Mouse (Mus musculus): ENCODE measurements around the gene Borcs6. TPM values are rescaled to one million over a fixed set of nuclear protein-coding genes. Genes with fewer than 3 reads are reported as not detected.

The Borcs6 gene
- polyA plus RNA-seq (2014; fragmentation: Illumina TruSeq; extraction: RNeasy Lipid Tissue Mini Kit (QIAGEN cat#74804)), result 3.1 TPM

GRCm38 (mm10) chr11:69059357-69059974 lies at the start of gene Borcs6:
TSS of gene Borcs6 (plus strand) at chr11:69059717.

GRCm38 (mm10) chr11:69015644-69016441 lies 43.7 kb upstream of the Borcs6 start, which contains the start of gene Ctc1:
TSS of gene Ctc1 (plus strand) at chr11:69015911.

GRCm38 (mm10) chr11:69045531-69046394 lies 13.8 kb upstream of the Borcs6 start, which contains the start of gene Aurkb:
TSS of gene Aurkb (plus strand) at chr11:69045647.

GRCm38 (mm10) chr11:69070590-69071222 lies 11.2 kb downstream of the Borcs6 start, which contains the start of gene Tmem107:
TSS of gene Tmem107 (plus strand) at chr11:69070806.

GRCm38 (mm10) chr11:69088103-69088855 lies 28.8 kb downstream of the Borcs6 start, which contains the start of gene Vamp2:
TSS of gene Vamp2 (plus strand) at chr11:69088490.

GRCm38 (mm10) chr11:69094697-69095429 lies 35.3 kb downstream of the Borcs6 start, which contains the start of gene Per1:
TSS of gene Per1 (plus strand) at chr11:69095217.

Other genes with a start within 250 kb of the Borcs6 start
- gene Ndel1, start 187.9 kb upstream of the Borcs6 start, polyA plus RNA-seq (2014; fragmentation: Illumina TruSeq; extraction: RNeasy Lipid Tissue Mini Kit (QIAGEN cat#74804)), result 156 TPM
- not detected for gene Rnf222, start 171.2 kb upstream of the Borcs6 start, polyA plus RNA-seq (2014; fragmentation: Illumina TruSeq; extraction: RNeasy Lipid Tissue Mini Kit (QIAGEN cat#74804))
- 218 TPM for gene Rpl26, start 158.1 kb upstream of the Borcs6 start, polyA plus RNA-seq (2014; fragmentation: Illumina TruSeq; extraction: RNeasy Lipid Tissue Mini Kit (QIAGEN cat#74804))
- not detected for gene Odf4, start 132.6 kb upstream of the Borcs6 start, polyA plus RNA-seq (2014; fragmentation: Illumina TruSeq; extraction: RNeasy Lipid Tissue Mini Kit (QIAGEN cat#74804))
- gene Arhgef15, start 102.2 kb upstream of the Borcs6 start, polyA plus RNA-seq (2014; fragmentation: Illumina TruSeq; extraction: RNeasy Lipid Tissue Mini Kit (QIAGEN cat#74804)), result 2.1 TPM
- 60.6 TPM for gene Slc25a35, start 91.6 kb upstream of the Borcs6 start, polyA plus RNA-seq (2014; fragmentation: Illumina TruSeq; extraction: RNeasy Lipid Tissue Mini Kit (QIAGEN cat#74804))
- gene Rangrf, start 84.5 kb upstream of the Borcs6 start, polyA plus RNA-seq (2014; fragmentation: Illumina TruSeq; extraction: RNeasy Lipid Tissue Mini Kit (QIAGEN cat#74804)), result 5.8 TPM
- gene Pfas, start 51.3 kb upstream of the Borcs6 start, polyA plus RNA-seq (2014; fragmentation: Illumina TruSeq; extraction: RNeasy Lipid Tissue Mini Kit (QIAGEN cat#74804)), result 12.1 TPM
- 12.8 TPM for gene Ctc1, start 43.8 kb upstream of the Borcs6 start, polyA plus RNA-seq (2014; fragmentation: Illumina TruSeq; extraction: RNeasy Lipid Tissue Mini Kit (QIAGEN cat#74804))
- gene Aurkb, start 14.1 kb upstream of the Borcs6 start, polyA plus RNA-seq (2014; fragmentation: Illumina TruSeq; extraction: RNeasy Lipid Tissue Mini Kit (QIAGEN cat#74804)), result 9.7 TPM
- gene Tmem107, start 11.1 kb downstream of the Borcs6 start, polyA plus RNA-seq (2014; fragmentation: Illumina TruSeq; extraction: RNeasy Lipid Tissue Mini Kit (QIAGEN cat#74804)), result 6.7 TPM
- gene Vamp2, start 28.8 kb downstream of the Borcs6 start, polyA plus RNA-seq (2014; fragmentation: Illumina TruSeq; extraction: RNeasy Lipid Tissue Mini Kit (QIAGEN cat#74804)), result 63.5 TPM
- gene Per1, start 35.5 kb downstream of the Borcs6 start, polyA plus RNA-seq (2014; fragmentation: Illumina TruSeq; extraction: RNeasy Lipid Tissue Mini Kit (QIAGEN cat#74804)), result 0.29 TPM
- not detected for gene Hes7, start 60.7 kb downstream of the Borcs6 start, polyA plus RNA-seq (2014; fragmentation: Illumina TruSeq; extraction: RNeasy Lipid Tissue Mini Kit (QIAGEN cat#74804))
- not detected for gene 9130213A22Rik, start 62.9 kb downstream of the Borcs6 start, polyA plus RNA-seq (2014; fragmentation: Illumina TruSeq; extraction: RNeasy Lipid Tissue Mini Kit (QIAGEN cat#74804))
- not detected for gene Aloxe3, start 66.2 kb downstream of the Borcs6 start, polyA plus RNA-seq (2014; fragmentation: Illumina TruSeq; extraction: RNeasy Lipid Tissue Mini Kit (QIAGEN cat#74804))
- gene Alox12b, start 97.3 kb downstream of the Borcs6 start, polyA plus RNA-seq (2014; fragmentation: Illumina TruSeq; extraction: RNeasy Lipid Tissue Mini Kit (QIAGEN cat#74804)), result not detected
- gene Alox8, start 138.1 kb downstream of the Borcs6 start, polyA plus RNA-seq (2014; fragmentation: Illumina TruSeq; extraction: RNeasy Lipid Tissue Mini Kit (QIAGEN cat#74804)), result not detected
- gene Gucy2e, start 177.3 kb downstream of the Borcs6 start, polyA plus RNA-seq (2014; fragmentation: Illumina TruSeq; extraction: RNeasy Lipid Tissue Mini Kit (QIAGEN cat#74804)), result 0.97 TPM